Mouse (Mus musculus): ENCODE data around the gene Ppp2r2c.

Ppp2r2c gene

GRCm38 (mm10) chr5:36868266-36869090 is at the start of gene Ppp2r2c:
Ppp2r2c (plus strand) TSS chr5:36868513.
- DNase-seq: peak; percentile 77

GRCm38 (mm10) chr5:36819742-36820141 is 48.6 kb upstream of the Ppp2r2c start:
- DNase-seq: no peak

GRCm38 (mm10) chr5:36820142-36820541 is 48.2 kb upstream of the Ppp2r2c start:
- DNase-seq: peak; percentile 56

- no peak for DNase-seq
These were observed 45.4 kb upstream of the Ppp2r2c start for GRCm38 (mm10) chr5:36822907-36823306.

- DNase-seq: no peak
These were observed 39.2 kb upstream of the Ppp2r2c start for GRCm38 (mm10) chr5:36829098-36829497.

GRCm38 (mm10) chr5:36829913-36830879 is 38.1 kb upstream of the Ppp2r2c start, which contains the start of gene Man2b2:
Man2b2 (minus strand) TSS chr5:36830653.
- peak; percentile 89 for DNase-seq

GRCm38 (mm10) chr5:36831272-36831671 is 37.0 kb upstream of the Ppp2r2c start:
- DNase-seq: peak; percentile 38

- DNase-seq: peak; percentile 81
These were observed 32.4 kb upstream of the Ppp2r2c start for GRCm38 (mm10) chr5:36835933-36836332.

GRCm38 (mm10) chr5:36839032-36839431 is 29.3 kb upstream of the Ppp2r2c start:
- DNase-seq: peak; percentile 75

- DNase-seq: no peak
These were observed 28.7 kb upstream of the Ppp2r2c start for GRCm38 (mm10) chr5:36839602-36840001.

GRCm38 (mm10) chr5:36840092-36840491 is 28.2 kb upstream of the Ppp2r2c start:
- DNase-seq: no peak

- DNase-seq: no peak
These were observed 26.6 kb upstream of the Ppp2r2c start for GRCm38 (mm10) chr5:36841701-36842100.

GRCm38 (mm10) chr5:36844490-36844889 is 23.8 kb upstream of the Ppp2r2c start:
- no peak for DNase-seq

- DNase-seq: no peak
These were observed 16.7 kb upstream of the Ppp2r2c start for GRCm38 (mm10) chr5:36851572-36851971.

GRCm38 (mm10) chr5:36855180-36855579 is 13.1 kb upstream of the Ppp2r2c start:
- no peak for DNase-seq

GRCm38 (mm10) chr5:36856529-36856928 is 11.8 kb upstream of the Ppp2r2c start:
- DNase-seq: no peak

GRCm38 (mm10) chr5:36857546-36857945 is 10.8 kb upstream of the Ppp2r2c start:
- no peak for DNase-seq

GRCm38 (mm10) chr5:36861084-36861483 is 7.2 kb upstream of the Ppp2r2c start:
- no peak for DNase-seq

- DNase-seq: peak; percentile 23
These were observed 1.5 kb upstream of the Ppp2r2c start for GRCm38 (mm10) chr5:36866701-36867250.

GRCm38 (mm10) chr5:36867561-36867960 is 752 bp upstream of the Ppp2r2c start:
- DNase-seq: peak; percentile 48

- DNase-seq: peak; percentile 72
These were observed 869 bp downstream of the Ppp2r2c start for GRCm38 (mm10) chr5:36869186-36869577.

GRCm38 (mm10) chr5:36869578-36870236 is 1.4 kb downstream of the Ppp2r2c start:
- DNase-seq: peak; percentile 80

GRCm38 (mm10) chr5:36870916-36871315 is 2.6 kb downstream of the Ppp2r2c start:
- no peak for DNase-seq

All from cerebellum, adult 11 months (tissue).